Mouse (Mus musculus) skeletal muscle tissue, adult 2 months (tissue): ENCODE results near the gene Gm15080.
"Not testable (repeated sequence)": the region's sequence is repeated elsewhere in the genome, so short reads cannot be mapped to it uniquely, and the experiment has no call there.

ENCODE experiments used
- DNase-seq: peaks from one replicate; pipeline ENCODE4 v3.0.0-alpha.2; 2012; ENCODE audit warnings: low read depth, low spot score

Gene Gm15080

GRCm38 (mm10) chrX:147992693-147993092, at the start of gene Gm15080:
TSS of gene Gm15080 (plus strand) at chrX:147992993.
- DNase-seq = not testable (repeated sequence)
